8 mouse cellular contexts compared by ENCODE assay signal in genomic region chr4:41097871-41098576, GRCm38 (mm10). TPM values are rescaled to one million over a fixed set of nuclear protein-coding genes. Genes with fewer than 3 reads are reported as not detected.
DNase-seq lines count a peak whose midpoint lies in the region; ATAC-seq lines count a peak whose summit lies in the region.

Gene Aqp3, minus strand, starts transcription at chr4:41098183.

- H3K27me3 ChIP-seq in heart, embryonic 10.5 days (ENCODE audit: insufficient read depth, poor library complexity, severe bottlenecking) = peaks cover 58% of the 10 kb centered on the region
- peaks cover 52% of the 10 kb centered on the region for H3K27me3 ChIP-seq in hindbrain, embryonic 10.5 days (ENCODE audit: insufficient read depth, poor library complexity, severe bottlenecking)
- H3K27me3 ChIP-seq in limb, embryonic 12.5 days = peaks cover 45% of the 10 kb centered on the region
- peaks cover 20% of the 10 kb centered on the region for H3K27me3 ChIP-seq in midbrain, embryonic 11.5 days (ENCODE audit: control insufficient read depth, insufficient read depth, low read length)

- no peaks in the 10 kb centered on the region for H3K9me3 ChIP-seq in heart, embryonic 10.5 days
- no peaks in the 10 kb centered on the region for H3K9me3 ChIP-seq in hindbrain, embryonic 10.5 days
- H3K9me3 ChIP-seq in limb, embryonic 12.5 days = no peaks in the 10 kb centered on the region
- H3K9me3 ChIP-seq in midbrain, embryonic 11.5 days (ENCODE audit: control insufficient read depth, low read length) = no peaks in the 10 kb centered on the region

- under 1% methylated on average over 42 of the region's 42 CpGs for WGBS in heart, embryonic 10.5 days
- 1% methylated on average over 42 of the region's 42 CpGs for WGBS in hindbrain, embryonic 10.5 days
- 1% methylated on average over 42 of the region's 42 CpGs for WGBS in limb, embryonic 12.5 days
- under 1% methylated on average over 42 of the region's 42 CpGs for WGBS in midbrain, embryonic 11.5 days

- H3K9ac ChIP-seq in limb, embryonic 12.5 days (replicated peaks) = peak within 1 kb of the TSS; percentile 44
- peak within 1 kb of the TSS; percentile 58 for H3K9ac ChIP-seq in midbrain, embryonic 11.5 days (ENCODE audit: low read length)

- peaks cover 32% of the 10 kb centered on the region for H3K4me1 ChIP-seq in heart, embryonic 10.5 days
- H3K4me1 ChIP-seq in hindbrain, embryonic 10.5 days (replicated peaks) = peaks cover 26% of the 10 kb centered on the region
- peaks cover 25% of the 10 kb centered on the region for H3K4me1 ChIP-seq in limb, embryonic 12.5 days (replicated peaks)
- no peaks in the 10 kb centered on the region for H3K4me1 ChIP-seq in midbrain, embryonic 11.5 days (ENCODE audit: control insufficient read depth, insufficient read depth, low read length)

- no peaks in the 10 kb centered on the region for H3K36me3 ChIP-seq in heart, embryonic 10.5 days
- H3K36me3 ChIP-seq in hindbrain, embryonic 10.5 days = no peaks in the 10 kb centered on the region
- H3K36me3 ChIP-seq in limb, embryonic 12.5 days = no peaks in the 10 kb centered on the region
- H3K36me3 ChIP-seq in midbrain, embryonic 11.5 days (ENCODE audit: control insufficient read depth, insufficient read depth, low read length) = no peaks in the 10 kb centered on the region

- H3K27ac ChIP-seq in heart, embryonic 10.5 days = peak within 1 kb of the TSS; percentile 72
- H3K27ac ChIP-seq in hindbrain, embryonic 10.5 days = peak within 1 kb of the TSS; percentile 66
- H3K27ac ChIP-seq in limb, embryonic 12.5 days = no peak within 1 kb of the TSS
- no peak within 1 kb of the TSS for H3K27ac ChIP-seq in midbrain, embryonic 11.5 days (ENCODE audit: low read depth, low read length)

- H3K4me2 ChIP-seq in limb, embryonic 12.5 days = peak within 1 kb of the TSS; percentile 83
- peak within 1 kb of the TSS; percentile 84 for H3K4me2 ChIP-seq in midbrain, embryonic 11.5 days

- H3K4me3 ChIP-seq in heart, embryonic 10.5 days = peak within 1 kb of the TSS; percentile 66
- peak within 1 kb of the TSS; percentile 58 for H3K4me3 ChIP-seq in hindbrain, embryonic 10.5 days
- peak within 1 kb of the TSS; percentile 45 for H3K4me3 ChIP-seq in limb, embryonic 12.5 days (replicated peaks)
- H3K4me3 ChIP-seq in midbrain, embryonic 11.5 days (ENCODE audit: low read depth, low read length) = peak within 1 kb of the TSS; percentile 41

- ATAC-seq in limb, embryonic 12.5 days (ENCODE audit: insufficient number of reproducible peaks, insufficient read depth, low FRiP score, low TSS enrichment, low read depth) = no peak; the same call in 1 of the 2 replicates
- peak; percentile 61; the same call in 1 of the 2 replicates for ATAC-seq in midbrain, embryonic 11.5 days (ENCODE audit: low FRiP score)

- DNase-seq in heart, embryonic 10.5 days (ENCODE audit: low spot score) = no peak
- no peak for DNase-seq in heart, adult 8-10 months (ENCODE audit: low spot score)
- peak; percentile 68 for DNase-seq in embryo, embryonic 10 days (ENCODE audit: low spot score)
- DNase-seq in hindbrain, embryonic 10.5 days (ENCODE audit: low spot score) = peak; percentile 43
- DNase-seq in midbrain, embryonic 11.5 days (ENCODE audit: low spot score, missing footprints) = peak; percentile 89
- peak; percentile 33 to 45 for DNase-seq in thymus, adult 18-20 months
- DNase-seq in gastrocnemius, adult 18-20 months (ENCODE audit: low spot score) = no peak

RNA-seq across cellular contexts. Expression of gene Aqp3, which starts in this region (rescaled TPM):
- 10.6 TPM in 2 replicates for polyA plus RNA-seq in heart, embryonic 10.5 days (2016; fragmentation: Nextera tagmentation; extraction: Ambion mirVana)
- not detected for total RNA-seq in heart, adult 8-10 months (2022)
- 3.1 and 5.0 TPM in 2 replicates for polyA plus RNA-seq in hindbrain, embryonic 10.5 days (2016; fragmentation: Nextera tagmentation; extraction: Ambion mirVana)
- polyA plus RNA-seq in limb, embryonic 12.5 days (2016; fragmentation: Nextera tagmentation; extraction: Ambion mirVana) = 1.0 TPM in 2 replicates
- polyA plus RNA-seq in midbrain, embryonic 11.5 days (2014; fragmentation: Nextera tagmentation; extraction: Ambion mirVana) = 1.3 and 1.6 TPM in 2 replicates
- total RNA-seq in gastrocnemius, adult 18-20 months (2021) = not detected

Comparison
In these comparisons a context has a peak if more than half of its experiments do, and no peak if none do; other contexts are left out.
1. DNase-seq: peak in embryo, embryonic 10 days (single experiment), hindbrain, embryonic 10.5 days (single experiment), midbrain, embryonic 11.5 days (single experiment) and thymus, adult 18-20 months (2 of 2); none in heart, embryonic 10.5 days (single experiment), heart, adult 8-10 months (single experiment) and gastrocnemius, adult 18-20 months (single experiment).
2. H3K27ac ChIP-seq: peak in heart, embryonic 10.5 days (single experiment) and hindbrain, embryonic 10.5 days (single experiment); none in limb, embryonic 12.5 days (single experiment) and midbrain, embryonic 11.5 days (single experiment).
3. Peak in every context shown above with its lines, with median percentiles within 50 percentile points of each other: H3K4me3 ChIP-seq.